Mouse (Mus musculus): ENCODE measurements at regions not wholly inside any gene's neighbourhood (a gene's known extent, or its start where the extent isn't known, plus 50 kb on each side); places are given as distances from the start of the nearest gene placed in this dataset.

DNA sequence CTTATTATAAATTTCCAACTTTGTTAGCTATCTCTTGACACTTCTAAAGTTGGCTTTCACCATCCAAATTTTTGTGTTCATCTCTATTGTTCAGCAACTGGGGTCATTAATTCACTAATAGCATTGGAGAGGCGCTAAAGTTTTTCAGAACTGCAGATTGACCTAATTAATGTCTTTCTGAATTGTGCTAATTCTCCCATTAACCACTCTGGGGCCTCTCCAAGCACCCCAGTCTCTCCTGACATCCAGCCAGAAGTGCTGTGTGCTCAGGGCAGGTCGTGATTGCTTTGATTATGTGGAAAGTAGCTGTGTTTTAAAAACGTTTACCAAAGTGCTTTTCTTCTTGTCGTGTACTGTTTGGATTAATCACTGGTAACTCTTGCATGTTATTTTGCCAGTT, 117.0 kb upstream of the Rbms1 start:
- DNase-seq = no peak

- no peak for DNase-seq
Measured at GRCm38 (mm10) chr2:61071025-61071424, 108.0 kb upstream of the Rbms1 start.

DNA sequence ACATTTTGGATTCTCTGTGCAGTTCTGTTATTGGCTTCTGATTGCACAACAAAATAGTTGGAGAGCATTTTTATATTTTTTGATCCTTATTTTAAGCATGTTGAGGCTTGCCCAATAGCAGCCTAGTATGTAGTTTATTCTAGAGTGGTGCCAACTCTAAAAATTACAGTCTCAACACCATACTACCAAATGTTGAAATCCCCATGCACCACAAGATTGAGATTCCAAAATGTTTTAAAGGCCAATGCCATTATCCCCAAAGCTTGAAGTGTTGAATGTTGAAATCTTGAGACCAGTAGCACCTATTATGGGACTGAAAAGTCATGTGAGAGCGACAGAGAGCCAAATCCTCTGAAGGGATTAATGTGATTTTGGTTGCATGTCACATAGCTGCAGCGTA, 104.9 kb upstream of the Rbms1 start:
- no peak for DNase-seq

DNA sequence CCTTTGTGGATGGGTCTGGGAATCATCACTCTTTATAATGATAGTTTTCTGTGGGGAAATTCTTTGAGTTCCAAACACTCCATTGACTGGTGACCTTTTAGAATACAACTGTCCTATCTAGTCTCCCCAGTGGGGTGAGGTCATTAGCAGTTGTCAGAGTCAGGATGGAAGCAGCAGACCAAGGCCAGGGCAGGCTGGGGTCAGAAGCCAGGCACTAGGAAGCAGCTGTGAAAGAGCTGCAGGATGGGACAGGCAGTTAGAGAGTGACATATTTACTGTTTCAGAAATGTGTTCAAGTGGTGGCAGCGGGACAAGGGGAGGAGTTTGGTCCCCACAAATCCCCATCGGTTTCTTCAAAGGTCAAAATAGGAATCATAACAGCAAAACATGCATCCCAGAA, 99.1 kb upstream of the Rbms1 start:
- DNase-seq = no peak

DNA sequence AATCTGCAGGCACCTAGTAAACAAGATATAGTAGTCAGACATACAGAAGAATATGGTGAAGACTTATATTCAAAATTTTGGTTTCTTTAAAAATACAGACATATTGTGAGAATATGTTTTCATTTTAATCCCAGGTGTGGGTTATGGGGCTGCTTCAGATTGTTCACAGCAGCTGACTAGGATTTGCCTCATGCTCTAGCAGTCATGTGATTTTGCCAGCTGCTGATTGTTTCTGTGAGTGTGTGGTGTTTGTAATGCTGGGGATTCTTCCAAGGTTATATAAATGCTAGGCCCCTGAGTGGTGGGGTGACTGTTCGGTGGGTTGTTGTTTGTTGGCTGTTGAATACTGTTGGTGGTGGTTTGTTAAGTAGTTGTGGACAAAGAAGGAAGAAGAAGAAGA, 97.9 kb upstream of the Rbms1 start:
- DNase-seq = no peak

DNA sequence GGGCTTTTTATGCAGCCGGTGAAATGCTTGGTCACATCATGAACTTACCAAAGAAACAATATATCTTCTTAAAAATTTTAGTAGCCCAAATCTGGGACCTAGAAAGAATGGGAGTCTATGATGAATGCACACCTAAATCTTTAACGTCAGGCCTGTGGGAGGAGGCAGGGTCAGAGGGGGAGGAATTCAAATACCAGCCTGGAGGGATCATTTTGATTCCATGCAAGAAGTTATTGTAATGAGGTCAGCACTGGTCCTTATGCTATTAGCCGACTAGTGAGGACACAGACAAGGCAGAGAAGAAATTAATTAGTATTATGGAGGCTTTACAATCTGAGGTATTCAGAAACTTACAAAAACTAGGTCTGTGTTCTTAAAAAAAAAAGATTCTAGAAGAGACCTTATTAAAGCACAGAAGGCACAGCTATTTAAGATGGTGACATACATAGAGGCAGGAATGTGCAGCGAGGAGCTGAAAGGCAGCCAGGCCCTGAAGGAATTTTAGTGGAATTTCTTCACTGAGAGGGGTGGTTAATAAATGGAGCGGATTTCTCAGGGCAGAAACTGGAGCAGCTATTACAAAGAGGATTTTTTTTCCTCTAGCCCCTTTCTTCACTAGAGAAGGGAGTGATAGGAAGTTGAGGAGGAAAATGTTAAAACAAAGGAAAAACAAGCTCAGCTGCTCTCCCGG, 95.7 kb upstream of the Rbms1 start:
- no peak for DNase-seq

DNA sequence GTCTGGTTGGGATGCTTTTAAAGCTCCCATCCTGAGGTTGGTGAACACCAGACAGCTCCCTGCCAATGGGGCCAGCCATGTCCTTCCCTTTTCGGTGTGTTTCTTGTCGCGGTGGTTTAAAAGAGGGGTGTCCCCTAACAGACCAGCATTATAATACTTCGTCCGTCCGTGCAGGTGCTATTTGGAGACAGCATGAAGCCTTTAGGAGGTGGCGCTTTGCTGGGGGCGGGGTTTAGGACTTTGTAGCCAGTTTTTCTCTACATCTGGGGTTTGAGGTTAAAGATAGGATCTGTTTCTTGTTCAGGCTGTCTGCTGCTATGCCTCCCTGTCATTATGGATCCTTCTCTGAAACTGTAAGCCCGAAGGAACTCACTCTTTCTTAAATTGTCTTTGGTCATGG, 89.3 kb upstream of the Rbms1 start:
- peak; percentile 33 for DNase-seq

DNA sequence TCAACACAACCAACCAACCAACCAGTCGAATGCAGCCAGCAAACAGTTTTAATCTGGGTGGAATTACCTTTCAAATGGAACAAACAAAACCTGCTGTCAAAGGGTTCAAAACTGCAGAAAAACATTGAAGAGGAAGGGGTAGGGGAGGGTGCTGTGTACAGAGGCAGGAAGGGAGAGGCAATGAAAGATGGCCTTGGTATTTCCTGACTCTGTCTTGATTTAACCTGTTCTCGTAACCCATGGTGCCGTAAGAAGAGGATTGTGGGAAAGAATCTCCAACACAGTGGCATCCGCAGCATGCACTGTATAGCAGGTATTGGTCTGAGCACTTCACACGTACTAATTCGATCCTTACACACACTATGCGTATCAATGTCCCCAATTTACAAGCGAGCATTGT, 88.8 kb upstream of the Rbms1 start:
- DNase-seq = no peak

DNA sequence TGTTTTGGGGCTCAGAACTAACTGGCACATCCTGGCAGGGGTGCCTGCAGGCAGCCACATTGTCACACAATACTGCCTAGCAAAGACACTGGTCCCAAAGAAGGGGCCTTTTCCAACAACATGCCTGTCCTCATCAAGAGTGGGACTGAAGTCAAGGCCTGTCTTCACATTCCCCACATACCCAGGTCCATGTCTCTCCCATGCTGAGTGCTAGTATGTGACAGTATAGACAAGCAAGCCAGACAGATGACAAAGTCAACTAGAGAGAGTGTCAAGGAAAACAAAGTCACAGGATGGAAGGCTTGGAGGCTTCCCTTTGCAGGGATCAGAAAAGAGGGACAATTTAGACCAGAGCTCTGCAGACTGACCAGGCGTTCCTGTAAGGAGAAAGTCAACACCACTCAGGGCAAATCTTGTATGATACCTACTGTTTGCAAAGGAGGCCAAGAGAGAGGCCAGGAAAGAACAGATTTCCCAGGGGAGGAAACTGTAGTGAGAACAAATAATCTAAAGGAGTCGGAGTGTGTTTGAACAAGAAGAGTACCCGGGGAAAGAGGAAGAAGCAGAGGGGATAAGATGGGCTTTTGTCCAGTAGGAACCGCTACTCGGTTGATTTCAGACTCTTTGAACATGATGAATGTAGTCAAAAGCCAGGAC, 83.2 kb upstream of the Rbms1 start:
- no peak for DNase-seq

DNA sequence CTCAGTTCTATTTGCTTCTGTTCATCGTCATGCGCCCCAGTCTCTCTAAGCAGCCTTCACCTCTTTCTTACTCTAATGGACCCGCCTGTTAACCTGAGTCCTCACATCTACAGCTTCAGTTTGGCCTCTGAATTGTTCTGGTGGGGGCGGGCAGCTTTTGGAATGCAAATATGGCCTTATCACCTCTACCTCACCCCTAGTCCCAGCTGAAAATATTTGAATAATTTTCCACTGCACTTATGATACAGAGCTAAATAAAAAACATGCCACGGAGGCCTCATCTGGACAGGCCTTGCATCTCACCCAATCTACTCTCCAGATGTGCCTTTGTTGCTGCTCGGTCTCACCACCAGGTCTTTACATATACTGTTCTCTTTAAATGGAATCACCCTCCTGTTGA, 82.5 kb upstream of the Rbms1 start:
- no peak for DNase-seq

DNA sequence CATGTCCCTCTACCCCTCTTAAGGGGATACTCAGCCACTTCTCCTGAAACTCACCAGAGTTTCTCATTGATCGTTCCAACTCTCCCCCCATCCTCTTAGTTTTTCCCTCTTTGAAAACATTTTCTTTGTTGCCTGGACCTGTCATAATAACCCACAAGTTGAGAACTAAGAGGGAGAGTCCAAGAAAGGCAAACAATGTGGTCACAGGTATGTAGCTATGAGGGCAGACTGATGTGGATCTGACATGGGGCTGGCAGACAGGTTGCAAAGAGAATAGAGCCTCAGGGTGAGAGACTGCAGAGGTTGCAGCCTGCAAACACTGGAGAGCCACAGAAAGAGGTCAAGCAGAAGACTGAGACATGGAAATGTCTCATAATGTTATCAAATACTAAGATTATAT, 69.9 kb upstream of the Rbms1 start:
- no peak for DNase-seq

GRCm38 (mm10) chr2:61029706-61030105, 66.7 kb upstream of the Rbms1 start:
- no peak for DNase-seq

DNA sequence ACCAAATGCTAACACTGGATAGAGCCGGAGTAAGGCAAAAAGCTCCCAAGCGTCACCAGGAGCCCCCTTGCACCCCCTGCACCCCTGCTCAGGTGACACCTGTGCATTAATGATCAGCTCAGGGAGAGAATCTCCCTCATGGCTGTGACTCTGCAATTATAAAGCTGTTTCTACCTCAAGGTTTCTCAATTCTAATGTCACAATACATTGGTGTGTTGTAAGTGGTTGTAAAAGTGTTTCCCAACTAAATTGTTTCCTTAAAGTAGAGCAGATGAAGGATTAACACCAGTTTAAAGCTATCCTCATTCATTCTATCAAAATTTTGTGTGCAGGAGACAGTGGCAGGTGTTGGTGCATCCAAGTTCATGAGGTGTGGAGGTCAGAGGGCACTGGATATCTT, 65.6 kb upstream of the Rbms1 start:
- no peak for DNase-seq

GRCm38 (mm10) chr2:61027686-61028085, 64.7 kb upstream of the Rbms1 start:
- DNase-seq = no peak

DNA sequence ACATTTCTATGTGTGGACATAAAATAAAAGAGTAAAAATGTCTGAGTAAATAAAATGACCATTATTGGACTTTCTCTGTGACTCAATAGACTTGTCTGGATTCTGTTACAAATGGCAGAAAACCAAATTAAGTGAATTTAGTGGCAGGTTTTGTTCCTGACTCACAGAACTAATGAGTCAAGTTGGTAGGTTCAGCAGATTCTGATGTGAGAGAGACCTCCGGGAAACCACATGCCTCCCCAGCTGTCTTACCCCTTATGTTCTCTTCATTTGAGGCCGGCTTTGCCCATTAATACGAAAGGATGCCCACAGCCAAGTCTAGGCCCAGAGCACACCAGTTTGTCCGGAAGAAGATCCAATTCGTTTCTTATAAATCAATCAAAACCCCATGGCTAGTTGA, 59.4 kb upstream of the Rbms1 start:
- no peak for DNase-seq

- no peak for DNase-seq
Measured at GRCm38 (mm10) chr2:61020791-61021190, 57.8 kb upstream of the Rbms1 start.

DNA sequence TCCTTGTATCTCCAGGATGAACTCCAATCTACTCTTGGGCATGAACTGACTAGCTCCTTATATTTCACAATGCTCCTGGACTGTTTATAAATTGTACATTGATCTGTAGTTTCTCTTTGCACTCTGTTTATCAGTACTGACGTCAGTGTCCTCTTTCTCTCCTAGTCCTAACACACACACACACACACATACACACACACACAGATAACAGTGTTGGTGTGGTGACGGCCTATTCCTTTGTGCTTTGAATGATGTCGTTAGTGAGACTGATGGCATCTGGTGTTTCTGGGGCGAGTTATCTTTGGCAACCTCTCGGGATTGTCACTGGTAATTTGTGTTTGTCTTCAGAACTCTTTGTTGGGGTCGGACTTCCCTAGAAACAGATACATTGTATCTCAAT, 50.0 kb upstream of the Rbms1 start:
- no peak for DNase-seq

Measured in thymus, postnatal 14 days (tissue).